Mouse (Mus musculus) kidney, embryonic 14.5 days (tissue): ENCODE results near the gene Gzme. TPM values are rescaled to one million over a fixed set of nuclear protein-coding genes. Genes with fewer than 3 reads are reported as not detected.
"Not testable (repeated sequence)": the region's sequence is repeated elsewhere in the genome, so short reads cannot be mapped to it uniquely, and the experiment has no call there.

Experiments
- ATAC-seq: fragments of 200-750 bp; cut with Nextera tagmentation; 2 replicates; pipeline ENCODE4 v1.8.0; 2017; ENCODE audit warnings: moderate number of reproducible peaks, mild to moderate bottlenecking, moderate TSS enrichment, moderate library complexity; ENCODE audit not compliant: low FRiP score, low TSS enrichment
- H3K27ac ChIP-seq: fragments of 300-500 bp; sonication (generic); 2 replicates; pipeline ENCODE4 v1.5.1; 2014; ENCODE audit warnings: low read depth, mild to moderate bottlenecking, low read length, moderate library complexity, mixed read lengths
- H3K27me3 ChIP-seq: fragments of 300-500 bp; sonication (generic); 2 replicates; pipeline ENCODE4 v1.6.1; 2014; ENCODE audit warnings: mild to moderate bottlenecking, low read length; ENCODE audit not compliant: control insufficient read depth, insufficient read depth
- H3K36me3 ChIP-seq: fragments of 300-500 bp; sonication (generic); 2 replicates; pipeline ENCODE4 v1.6.1; 2014; ENCODE audit warnings: low read length, mixed read lengths; ENCODE audit not compliant: control insufficient read depth, insufficient read depth
- H3K4me1 ChIP-seq: fragments of 300-500 bp; sonication (generic); 2 replicates; pipeline ENCODE4 v1.6.1; 2014; ENCODE audit warnings: low read length, mixed read lengths; ENCODE audit not compliant: control insufficient read depth, insufficient read depth
- H3K4me2 ChIP-seq: fragments of 300-500 bp; sonication (generic); replicated peaks from 2 replicates; pipeline ENCODE4 v1.6.1; 2014; ENCODE audit warnings: low read depth, mild to moderate bottlenecking, low read length
- H3K4me3 ChIP-seq: fragments of 300-500 bp; sonication (generic); 2 replicates; pipeline ENCODE4 v1.5.1; 2014; ENCODE audit warnings: mild to moderate bottlenecking, low read length
- H3K9ac ChIP-seq: fragments of 300-500 bp; sonication (generic); 2 replicates; pipeline ENCODE4 v1.6.1; 2014; ENCODE audit warnings: low read depth, mild to moderate bottlenecking, low read length, moderate library complexity
- H3K9me3 ChIP-seq: fragments of 300-500 bp; sonication (generic); 2 replicates; pipeline ENCODE4 v1.6.1; 2016; ENCODE audit warnings: low read length; ENCODE audit not compliant: control insufficient read depth
- WGBS: fragments of 180-500 bp; shearing (Covaris S2); extraction: QIAGEN DNeasy Blood & Tissue Kit; methylation state at CpG from one replicate; pipeline ENCODE4 v1.1.7; 2014; 5-methylcytosine and 5-hydroxymethylcytosine counted together
- polyA plus RNA-seq: library from polyadenylated mRNA; unstranded; fragments of >200 nt; fragmentation: Nextera tagmentation; extraction: Ambion mirVana; gene quantifications from 2 replicates; pipeline ENCODE4 v1.2.1, GENCODE M21; 2014

The Gzme gene
- polyA plus RNA-seq, result not detected in 2 replicates

DNA sequence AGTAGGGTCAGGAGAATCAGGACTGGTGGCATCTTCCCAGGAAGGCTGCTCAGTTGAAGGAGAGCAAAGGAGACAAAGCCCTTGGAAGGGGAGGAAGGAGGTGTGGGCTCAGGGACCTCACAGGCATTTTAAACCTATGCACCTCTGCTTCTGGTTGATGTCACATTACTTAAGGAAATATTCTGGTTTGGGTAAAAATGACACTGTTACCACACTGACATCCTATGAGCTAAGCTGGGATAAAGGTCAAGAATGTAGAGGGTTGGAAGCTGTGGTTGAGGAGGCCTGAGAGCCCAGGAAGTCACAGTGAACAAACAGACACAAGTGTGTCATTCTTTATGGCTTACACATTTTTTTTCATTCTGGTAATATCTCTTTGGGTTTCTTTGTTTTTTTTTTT, at the start of gene Gzme:
Gene Gzme, minus strand, starts transcription at position 101 of the 400 bp plus-strand sequence.
- H3K36me3 ChIP-seq, result no peaks in the 10 kb centered on the region
- no peak for ATAC-seq
- H3K27ac ChIP-seq, result no peak within 1 kb of the TSS
- H3K27me3 ChIP-seq, result no peaks in the 10 kb centered on the region
- H3K4me2 ChIP-seq, result no peak within 1 kb of the TSS
- no peaks in the 10 kb centered on the region for H3K9me3 ChIP-seq
- H3K9ac ChIP-seq, result no peak within 1 kb of the TSS
- H3K4me3 ChIP-seq, result no peak within 1 kb of the TSS
- no peaks in the 10 kb centered on the region for H3K4me1 ChIP-seq

GRCm38 (mm10) chr14:56168009-56168408, 47.6 kb upstream of the Gzme start:
- Histone ChIP-seq H3K27me3 (no peaks in the 10 kb centered on the region), H3K9ac (no peak overlapping the region), H3K4me1 (no peaks in the 10 kb centered on the region), H3K4me2 (no peak overlapping the region), H3K4me3 (no peak overlapping the region), H3K36me3 (no peaks in the 10 kb centered on the region), H3K27ac (no peak overlapping the region), H3K9me3 (no peaks in the 10 kb centered on the region)
- WGBS, result 78% methylated on average over 6 of the region's 6 CpGs
- ATAC-seq, result no peak

DNA sequence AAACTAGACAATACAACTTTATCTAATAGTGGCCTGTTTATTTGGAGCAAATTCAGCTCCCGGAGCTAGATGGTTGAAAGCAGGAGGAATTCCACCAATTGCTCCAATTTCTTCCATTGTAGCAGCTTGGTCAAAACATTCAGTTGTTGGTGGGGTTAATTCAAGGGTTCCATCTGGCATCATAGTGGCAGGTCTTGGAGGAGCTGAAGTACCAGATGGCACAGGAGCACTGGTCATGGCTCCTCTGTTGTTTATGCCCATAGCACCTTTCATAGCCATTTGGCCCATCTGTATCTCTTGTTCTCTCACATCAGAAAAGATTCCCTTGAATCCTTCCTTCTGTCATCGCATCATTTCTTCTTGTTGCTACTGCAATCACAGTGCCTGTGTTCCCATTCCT, 41.7 kb upstream of the Gzme start:
- H3K27me3 ChIP-seq, result no peaks in the 10 kb centered on the region
- ATAC-seq, result no peak
- no peaks in the 10 kb centered on the region for H3K4me1 ChIP-seq
- H3K4me3 ChIP-seq, result no peak overlapping the region
- 83% methylated on average over 2 of the region's 2 CpGs for WGBS
- H3K9ac ChIP-seq, result no peak overlapping the region
- H3K4me2 ChIP-seq, result no peak overlapping the region
- no peaks in the 10 kb centered on the region for H3K9me3 ChIP-seq
- no peaks in the 10 kb centered on the region for H3K36me3 ChIP-seq
- no peak overlapping the region for H3K27ac ChIP-seq

DNA sequence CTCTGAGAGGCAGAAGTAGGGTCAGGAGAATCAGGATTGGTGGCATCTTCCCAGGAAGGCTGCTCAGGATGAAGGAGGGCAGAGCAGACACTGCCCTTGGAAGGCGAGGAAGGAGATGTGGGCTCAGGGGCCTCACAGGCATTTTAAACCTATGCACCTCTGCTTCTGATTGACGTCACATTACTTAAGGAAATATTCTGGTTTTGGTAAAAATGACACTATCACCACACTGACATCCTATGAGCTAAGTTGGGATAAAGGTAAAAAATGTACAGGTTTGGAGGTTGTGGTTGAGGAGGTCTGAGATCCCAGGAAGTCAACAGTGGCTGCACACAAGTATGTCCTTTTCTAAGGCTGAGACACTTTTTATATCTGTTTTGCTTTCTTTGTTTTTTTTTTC, 39.1 kb upstream of the Gzme start, which contains the start of gene Gzmg:
Gene Gzmg, minus strand, starts transcription at position 101 of the 400 bp plus-strand sequence.
- H3K9me3 ChIP-seq, H3K4me2 ChIP-seq, ATAC-seq, H3K36me3 ChIP-seq, H3K4me1 ChIP-seq, H3K4me3 ChIP-seq, H3K9ac ChIP-seq, H3K27me3 ChIP-seq, H3K27ac ChIP-seq: not testable (repeated sequence)
- WGBS, result 78% methylated on average over 2 of the region's 2 CpGs

DNA sequence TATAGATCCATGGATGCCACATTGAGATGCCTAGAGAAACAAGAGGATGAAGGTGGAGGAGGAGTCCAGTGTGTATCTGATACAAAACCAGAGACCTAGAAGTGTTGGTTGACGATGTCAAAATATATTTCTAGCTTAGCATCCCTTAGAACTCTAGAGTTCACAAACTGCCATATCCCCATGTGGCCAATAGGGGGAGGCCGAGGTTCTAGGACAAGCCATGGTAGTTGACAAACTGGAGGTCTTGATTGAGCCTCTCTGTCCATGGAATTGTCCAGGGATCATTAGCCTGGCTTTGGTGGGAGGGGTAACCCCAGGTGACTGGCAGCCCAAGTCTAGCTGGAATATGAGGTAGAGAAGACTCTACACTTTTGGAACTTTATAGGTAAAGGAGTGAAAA, 34.9 kb upstream of the Gzme start:
- H3K4me2 ChIP-seq, result no peak overlapping the region
- H3K27ac ChIP-seq, result no peak overlapping the region
- H3K9me3 ChIP-seq, result no peaks in the 10 kb centered on the region
- H3K27me3 ChIP-seq, result no peaks in the 10 kb centered on the region
- ATAC-seq, result no peak
- no peak overlapping the region for H3K4me3 ChIP-seq
- no peaks in the 10 kb centered on the region for H3K4me1 ChIP-seq
- H3K36me3 ChIP-seq, result no peaks in the 10 kb centered on the region
- H3K9ac ChIP-seq, result no peak overlapping the region
- WGBS, result 78% methylated on average over 2 of the region's 2 CpGs

- not testable (repeated sequence) for H3K9me3 ChIP-seq, ATAC-seq, H3K4me2 ChIP-seq, H3K9ac ChIP-seq, H3K4me1 ChIP-seq, H3K27ac ChIP-seq, H3K4me3 ChIP-seq, H3K36me3 ChIP-seq, H3K27me3 ChIP-seq
- WGBS, result 84% methylated on average over 1 of the region's 1 CpGs
Measured at GRCm38 (mm10) chr14:56133675-56134074, 13.2 kb upstream of the Gzme start.

GRCm38 (mm10) chr14:56132508-56132907, 12.1 kb upstream of the Gzme start, which contains the start of gene Gzmd:
Gene Gzmd (minus strand): TSS chr14:56132608.
- H3K27ac ChIP-seq, H3K9ac ChIP-seq, H3K4me1 ChIP-seq, H3K4me2 ChIP-seq, H3K27me3 ChIP-seq, H3K4me3 ChIP-seq, ATAC-seq, H3K36me3 ChIP-seq, H3K9me3 ChIP-seq: not testable (repeated sequence)
- WGBS, result 87% methylated on average over 2 of the region's 2 CpGs

GRCm38 (mm10) chr14:56128341-56128740, 7.9 kb upstream of the Gzme start:
- Histone ChIP-seq H3K9ac (no peak overlapping the region), H3K4me2 (no peak overlapping the region), H3K4me3 (no peak overlapping the region), H3K27ac (no peak overlapping the region), H3K36me3 (no peaks in the 10 kb centered on the region), H3K27me3 (no peaks in the 10 kb centered on the region), H3K9me3 (no peaks in the 10 kb centered on the region), H3K4me1 (no peaks in the 10 kb centered on the region)
- WGBS, result 55% methylated on average over 3 of the region's 3 CpGs
- ATAC-seq, result no peak

GRCm38 (mm10) chr14:56123516-56123915, 3.1 kb upstream of the Gzme start:
- 81% methylated on average over 3 of the region's 3 CpGs for WGBS
- no peaks in the 10 kb centered on the region for H3K4me1 ChIP-seq
- no peak for ATAC-seq
- H3K27ac ChIP-seq, result no peak overlapping the region
- no peaks in the 10 kb centered on the region for H3K27me3 ChIP-seq
- no peak overlapping the region for H3K9ac ChIP-seq
- no peak overlapping the region for H3K4me2 ChIP-seq
- no peaks in the 10 kb centered on the region for H3K9me3 ChIP-seq
- H3K36me3 ChIP-seq, result no peaks in the 10 kb centered on the region
- no peak overlapping the region for H3K4me3 ChIP-seq
